Mouse (Mus musculus) hindbrain, postnatal 0 days (tissue): ENCODE results near the gene Slit2. TPM values are rescaled to one million over a fixed set of nuclear protein-coding genes. Genes with fewer than 3 reads are reported as not detected.
A peak's percentile ranks its signal among the peaks of the same experiment; 100 is the strongest.

Experiments
- ATAC-seq: fragments of 200-750 bp; cut with Nextera tagmentation; 2 replicates; pipeline ENCODE4 v1.8.0; 2017; ENCODE audit warnings: mild to moderate bottlenecking, moderate TSS enrichment, moderate library complexity
- DNase-seq: peaks from one replicate; pipeline ENCODE4 v3.0.0-alpha.2; 2015; ENCODE audit warnings: low spot score
- H3K27ac ChIP-seq: fragments of 300-500 bp; sonication (generic); 2 replicates; pipeline ENCODE4 v1.5.1; 2014; ENCODE audit warnings: mild to moderate bottlenecking
- H3K27me3 ChIP-seq: fragments of 300-500 bp; sonication (generic); 2 replicates; pipeline ENCODE4 v1.6.1; 2014; ENCODE audit warnings: low read length, mixed read lengths; ENCODE audit not compliant: insufficient read depth
- H3K36me3 ChIP-seq: fragments of 300-500 bp; sonication (generic); 2 replicates; pipeline ENCODE4 v1.6.1; 2014; ENCODE audit warnings: low read length, mixed read lengths; ENCODE audit not compliant: insufficient read depth
- H3K4me1 ChIP-seq: fragments of 300-500 bp; sonication (generic); 2 replicates; pipeline ENCODE4 v1.6.1; 2014; ENCODE audit warnings: antibody characterized with exemption, low read length, mixed read lengths; ENCODE audit not compliant: insufficient read depth
- H3K4me2 ChIP-seq: fragments of 300-500 bp; sonication (generic); 2 replicates; pipeline ENCODE4 v1.6.1; 2014; ENCODE audit warnings: low read depth, mild to moderate bottlenecking, low read length, moderate library complexity, mixed read lengths
- H3K4me3 ChIP-seq: fragments of 300-500 bp; sonication (generic); 2 replicates; pipeline ENCODE4 v1.5.1; 2014; ENCODE audit warnings: low read length
- H3K9ac ChIP-seq: fragments of 300-500 bp; sonication (generic); replicated peaks from 2 replicates; pipeline ENCODE4 v1.6.1; 2014; ENCODE audit warnings: mild to moderate bottlenecking, low read length, moderate library complexity, mixed read lengths
- H3K9me3 ChIP-seq: fragments of 300-500 bp; sonication (generic); 2 replicates; pipeline ENCODE4 v1.6.1; 2016; ENCODE audit warnings: low read length, mixed read lengths
- CTCF ChIP-seq: IDR thresholded peaks from 2 replicates; pipeline ENCODE4 v1.5.1; 2016; ENCODE audit warnings: antibody characterized with exemption, control low read depth, low read depth
- WGBS: fragments of 180-500 bp; shearing (Covaris S2); extraction: QIAGEN DNeasy Blood & Tissue Kit; methylation state at CpG from one replicate; pipeline ENCODE4 v1.1.7; 2014; 5-methylcytosine and 5-hydroxymethylcytosine counted together
- polyA plus RNA-seq: library from polyadenylated mRNA; unstranded; fragments of >200 nt; fragmentation: Nextera tagmentation; extraction: Ambion mirVana; gene quantifications from 2 replicates; pipeline ENCODE4 v1.2.1, GENCODE M21; 2015
- total RNA-seq: library from RNA; depleted of rRNA; stranded (reverse); fragments of >200 nt; gene quantifications from 2 replicates; pipeline ENCODE4 v1.2.3, GENCODE M21; 2014

The Slit2 gene
- total and polyA plus RNA-seq, 2 experiments from 2014 or later: 10.5 to 35.7 TPM

- H3K4me1 ChIP-seq: no peaks in the 10 kb centered on the region
- H3K27me3 ChIP-seq: no peaks in the 10 kb centered on the region
- no peaks in the 10 kb centered on the region for H3K36me3 ChIP-seq
- no peak overlapping the region for H3K27ac ChIP-seq
- H3K4me3 ChIP-seq: no peak overlapping the region
- no peak overlapping the region for H3K4me2 ChIP-seq
- WGBS: 67% methylated on average over 12 of the region's 12 CpGs
- no peak for ATAC-seq
- H3K9me3 ChIP-seq: no peaks in the 10 kb centered on the region
- TF ChIP-seq CTCF: no peak
- DNase-seq: no peak
- no peak overlapping the region for H3K9ac ChIP-seq
Observed at GRCm38 (mm10) chr5:48003708-48004415, 20.9 kb downstream of the Slit2 start.

GRCm38 (mm10) chr5:48005533-48005932, 22.6 kb downstream of the Slit2 start:
- 36% methylated on average over 9 of the region's 9 CpGs for whole genome bisulfite sequencing
- H3K4me1 ChIP-seq: no peaks in the 10 kb centered on the region
- no peak overlapping the region for H3K27ac ChIP-seq
- H3K36me3 ChIP-seq: no peaks in the 10 kb centered on the region
- no peaks in the 10 kb centered on the region for H3K9me3 ChIP-seq
- H3K9ac ChIP-seq: no peak overlapping the region
- H3K4me3 ChIP-seq: no peak overlapping the region
- H3K4me2 ChIP-seq: no peak overlapping the region
- no peak for TF ChIP-seq CTCF
- ATAC-seq (no peak), DNase-seq (peak; percentile 27)
- H3K27me3 ChIP-seq: no peaks in the 10 kb centered on the region

GRCm38 (mm10) chr5:48006059-48006458, 23.1 kb downstream of the Slit2 start:
- TF ChIP-seq CTCF: no peak
- no peaks in the 10 kb centered on the region for H3K4me1 ChIP-seq
- no peak overlapping the region for H3K4me3 ChIP-seq

GRCm38 (mm10) chr5:48023441-48023840, 40.5 kb downstream of the Slit2 start:
- H3K36me3 ChIP-seq: no peaks in the 10 kb centered on the region
- no peak for ATAC-seq
- no peak for TF ChIP-seq CTCF
- H3K27ac ChIP-seq: no peak overlapping the region
- H3K27me3 ChIP-seq: no peaks in the 10 kb centered on the region
- H3K4me2 ChIP-seq: no peak overlapping the region
- DNase-seq: no peak
- H3K4me1 ChIP-seq: no peaks in the 10 kb centered on the region
- no peak overlapping the region for H3K4me3 ChIP-seq
- 86% methylated on average over 4 of the region's 4 CpGs for WGBS
- no peak overlapping the region for H3K9ac ChIP-seq
- no peaks in the 10 kb centered on the region for H3K9me3 ChIP-seq

More at GRCm38 (mm10) chr5:48006059-48006458, 23.1 kb downstream of the Slit2 start:
- no peaks in the 10 kb centered on the region for H3K27me3 ChIP-seq
- H3K9me3 ChIP-seq: no peaks in the 10 kb centered on the region
- DNase-seq: no peak
- H3K4me2 ChIP-seq: no peak overlapping the region
- H3K36me3 ChIP-seq: no peaks in the 10 kb centered on the region
- no peak for ATAC-seq
- H3K27ac ChIP-seq: no peak overlapping the region
- H3K9ac ChIP-seq: no peak overlapping the region

- H3K4me1 ChIP-seq: no peaks in the 10 kb centered on the region
- no peak overlapping the region for H3K9ac ChIP-seq
- no peaks in the 10 kb centered on the region for H3K9me3 ChIP-seq
- WGBS: 62% methylated on average over 1 of the region's 1 CpGs
- ATAC-seq (no peak), DNase-seq (no peak)
- no peak overlapping the region for H3K4me2 ChIP-seq
- no peak overlapping the region for H3K4me3 ChIP-seq
- no peaks in the 10 kb centered on the region for H3K36me3 ChIP-seq
- TF ChIP-seq CTCF: no peak
- H3K27ac ChIP-seq: no peak overlapping the region
- H3K27me3 ChIP-seq: no peaks in the 10 kb centered on the region
Observed at GRCm38 (mm10) chr5:48034875-48035274, 51.9 kb downstream of the Slit2 start.

- Histone ChIP-seq H3K4me1 (no peaks in the 10 kb centered on the region), H3K4me3 (no peak overlapping the region), H3K36me3 (no peaks in the 10 kb centered on the region), H3K9ac (no peak overlapping the region), H3K9me3 (no peaks in the 10 kb centered on the region), H3K27me3 (no peaks in the 10 kb centered on the region), H3K27ac (no peak overlapping the region), H3K4me2 (no peak overlapping the region)
- WGBS: 34% methylated on average over 5 of the region's 5 CpGs
- peak; percentile 56 for TF ChIP-seq CTCF
- DNase-seq (peak; percentile 70), ATAC-seq (peak; percentile 66; the same call in 1 of the 2 replicates)
Observed at GRCm38 (mm10) chr5:48038033-48038432, 55.1 kb downstream of the Slit2 start.

- DNase-seq (no peak), ATAC-seq (no peak)
- Histone ChIP-seq H3K36me3 (no peaks in the 10 kb centered on the region), H3K4me3 (no peak overlapping the region), H3K9me3 (no peaks in the 10 kb centered on the region), H3K4me1 (no peaks in the 10 kb centered on the region), H3K9ac (no peak overlapping the region), H3K27me3 (no peaks in the 10 kb centered on the region), H3K4me2 (no peak overlapping the region), H3K27ac (no peak overlapping the region)
- WGBS: 33% methylated on average over 8 of the region's 8 CpGs
- no peak for TF ChIP-seq CTCF
Observed at GRCm38 (mm10) chr5:48048986-48049751, 66.2 kb downstream of the Slit2 start.
